Mouse (Mus musculus) adrenal gland, adult 2 months (tissue): Measurements from ENCODE around the gene Pten. TPM values are rescaled to one million over a fixed set of nuclear protein-coding genes. Genes with fewer than 3 reads are reported as not detected.
"Not testable (repeated sequence)": the region's sequence is repeated elsewhere in the genome, so short reads cannot be mapped to it uniquely, and the experiment has no call there.

Source experiments
- DNase-seq: peaks from one replicate; pipeline ENCODE4 v3.0.0; 2021
- polyA plus RNA-seq: library from polyadenylated mRNA; depleted of rRNA; stranded (reverse); fragments of >200 nt; gene quantifications from 2 replicates; pipeline ENCODE4 v1.2.3, GENCODE M21; 2012
- total RNA-seq, 2 experiments: library from RNA; stranded (reverse); gene quantifications; 2 replicates each; pipeline ENCODE4 v1.2.3; 2021

Pten gene
- total and polyA plus RNA-seq, 3 experiments, result 25.5 to 76.2 (median 71.3) TPM

DNA sequence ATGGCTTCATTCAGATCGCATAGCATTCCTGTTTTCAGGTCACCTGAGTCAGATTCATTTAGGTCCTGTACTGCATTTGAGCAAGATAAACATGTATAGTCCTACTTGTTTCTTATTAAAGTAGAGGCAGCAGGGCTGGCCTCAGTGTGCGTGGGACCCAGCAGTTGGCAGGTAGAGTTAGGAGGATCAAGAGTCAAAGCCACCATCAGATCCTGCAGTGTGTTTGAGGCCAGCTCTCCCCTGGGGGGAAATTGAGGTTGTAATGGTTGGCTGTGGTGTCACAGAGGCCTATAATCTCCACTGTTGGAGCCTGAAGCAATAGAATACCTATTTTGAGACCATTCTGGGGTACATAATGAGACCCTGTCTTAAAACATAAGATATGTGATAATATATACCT lies 50.3 kb downstream of the Pten start:
- no peak for DNase-seq

DNA sequence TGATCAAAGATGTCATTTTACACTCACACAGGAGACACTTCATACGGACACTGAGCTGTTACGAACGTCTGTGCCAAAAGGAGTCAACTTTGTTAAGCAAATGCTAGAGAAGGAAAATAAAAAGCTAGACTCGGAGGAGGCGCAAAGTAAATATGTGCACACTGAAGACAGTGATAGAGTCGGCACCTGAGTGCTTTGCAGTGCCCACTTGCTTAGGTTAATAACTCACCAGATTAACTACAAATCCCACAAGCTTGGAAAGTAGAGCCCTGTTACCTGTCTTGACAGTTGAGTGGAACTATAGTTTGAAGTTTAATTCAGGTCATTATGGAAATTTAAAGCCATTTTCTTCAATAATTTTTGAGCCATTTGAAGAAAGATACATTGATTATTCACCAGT lies 51.4 kb downstream of the Pten start:
- no peak for DNase-seq

DNA sequence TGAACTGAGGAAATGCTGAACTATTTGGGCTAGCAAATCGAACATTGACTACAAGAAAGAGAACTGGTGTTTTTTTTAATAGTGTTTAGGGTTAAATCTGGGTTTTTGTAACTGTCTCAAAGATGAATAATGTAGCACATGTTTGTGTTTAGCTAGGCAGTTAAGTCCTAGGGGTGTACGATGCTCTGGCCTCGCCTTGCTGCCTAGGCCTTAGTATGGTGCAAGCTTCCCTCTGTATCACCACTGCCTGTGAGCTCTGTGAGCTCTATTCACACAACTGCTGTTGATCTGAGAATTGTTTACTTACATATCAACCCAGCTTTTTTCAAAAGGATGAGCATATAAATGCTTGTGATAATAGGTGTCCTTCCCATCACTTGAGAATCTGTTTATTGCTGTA lies 51.8 kb downstream of the Pten start:
- DNase-seq, result no peak

DNA sequence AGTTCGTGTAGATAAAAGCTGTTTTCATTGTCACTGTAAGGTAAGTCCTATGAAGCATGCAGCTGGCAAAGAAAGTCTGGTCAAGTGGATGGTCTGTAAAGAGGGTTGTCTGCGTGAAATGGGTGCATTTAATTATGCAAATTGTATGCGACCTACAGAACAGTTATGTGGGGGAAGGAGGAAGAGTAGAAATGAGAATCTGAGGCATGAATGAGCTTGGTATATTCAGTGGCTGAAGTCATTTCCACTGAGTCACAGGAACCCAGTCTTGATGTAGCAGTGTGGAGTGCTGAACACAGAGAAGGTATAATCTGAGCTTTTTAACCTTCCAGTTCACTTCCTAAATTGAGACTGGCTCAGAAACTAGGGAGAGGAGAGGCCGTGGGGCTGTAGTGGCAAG lies 61.5 kb downstream of the Pten start:
- DNase-seq, result no peak

DNA sequence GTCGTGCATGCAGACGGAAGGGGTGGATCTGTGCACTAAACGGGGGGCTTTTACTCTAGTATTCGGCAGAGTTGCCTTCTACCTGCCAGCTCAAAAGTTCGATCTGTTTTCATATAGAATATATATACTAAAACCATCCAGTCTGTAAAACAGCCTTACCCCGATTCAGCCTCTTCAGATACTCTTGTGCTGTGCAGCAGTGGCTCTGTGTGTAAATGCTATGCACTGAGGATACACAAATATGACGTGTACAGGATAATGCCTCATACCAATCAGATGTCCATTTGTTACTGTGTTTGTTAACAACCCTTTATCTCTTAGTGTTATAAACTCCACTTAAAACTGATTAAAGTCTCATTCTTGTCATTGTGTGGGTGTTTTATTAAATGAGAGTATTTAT lies 65.7 kb downstream of the Pten start:
- DNase-seq, result not testable (repeated sequence)

DNA sequence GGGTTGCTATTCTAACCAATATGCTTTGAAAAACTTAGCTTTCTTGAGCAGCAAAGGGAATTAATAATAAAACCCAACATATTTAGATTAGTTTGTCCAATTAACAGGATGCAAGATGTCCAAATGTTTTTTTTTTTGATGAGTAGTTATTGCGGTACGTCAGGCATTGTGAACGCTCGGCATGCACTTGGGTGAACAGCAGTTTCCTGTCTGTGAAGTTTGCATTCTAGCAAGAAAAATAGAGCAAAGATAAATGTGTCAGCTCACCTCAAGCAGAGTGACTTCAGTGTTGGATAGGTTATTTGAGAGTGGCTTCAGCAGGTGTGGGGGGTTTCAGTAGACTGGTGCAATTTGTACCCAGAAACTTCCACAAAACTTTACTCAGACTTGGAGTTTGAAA lies 69.3 kb downstream of the Pten start:
- no peak for DNase-seq

DNA sequence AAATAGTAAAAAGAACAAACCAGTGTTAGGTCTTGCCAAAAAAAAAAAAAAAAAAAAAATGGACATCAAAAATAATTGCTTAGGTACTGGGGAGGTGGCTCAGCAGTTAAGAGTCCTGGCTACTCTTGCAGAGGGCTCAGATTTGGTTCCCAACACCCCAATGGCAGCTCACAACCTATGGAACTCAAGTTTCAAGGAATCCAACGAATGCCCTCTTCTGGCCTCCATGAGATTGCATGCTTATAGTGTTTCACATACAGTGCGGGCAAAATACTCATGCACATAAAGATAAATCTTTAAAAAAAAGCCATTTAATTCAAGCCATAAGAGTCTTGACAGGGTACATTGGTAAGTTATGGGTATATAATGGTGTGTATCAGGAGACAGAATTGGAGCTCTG lies 72.6 kb downstream of the Pten start:
- no peak for DNase-seq

DNA sequence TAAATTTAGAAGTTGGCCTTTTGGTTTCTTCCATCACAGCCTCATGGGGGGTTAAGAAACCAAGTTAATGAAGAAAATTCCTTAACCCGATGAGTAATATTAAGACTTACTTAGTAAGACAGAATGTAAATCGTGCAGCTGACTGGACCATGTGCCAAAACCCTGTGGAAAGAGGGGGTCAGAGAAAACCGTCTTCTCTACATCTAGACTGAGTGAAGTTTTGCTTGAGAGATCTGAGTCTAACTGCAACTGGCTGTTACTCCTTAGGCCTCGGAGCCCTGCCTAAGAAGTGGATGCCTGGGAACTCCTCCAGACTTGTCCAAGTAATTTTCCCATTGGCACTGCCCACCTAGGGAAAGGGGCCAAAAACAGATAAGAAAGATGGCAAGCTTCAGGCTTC lies 74.0 kb downstream of the Pten start:
- no peak for DNase-seq

DNA sequence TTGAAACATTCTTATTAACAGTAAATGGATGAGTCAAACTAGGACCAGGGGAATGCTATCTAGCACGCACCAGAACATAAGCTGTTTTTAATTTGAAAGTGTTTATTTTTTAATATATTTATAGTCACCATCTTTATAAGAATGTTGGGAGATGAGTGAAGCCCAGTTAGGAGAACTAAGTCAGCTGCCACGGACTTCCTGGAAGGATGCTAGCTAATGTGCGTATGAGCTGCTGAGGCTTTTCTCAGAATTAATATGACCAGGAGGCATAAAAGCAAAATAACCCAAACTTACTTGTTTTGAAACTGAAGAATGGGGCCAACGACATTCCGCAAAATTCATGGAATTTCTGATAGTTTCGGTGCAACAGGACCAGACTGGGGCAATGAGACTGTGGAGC lies 83.2 kb downstream of the Pten start:
- DNase-seq, result no peak

DNA sequence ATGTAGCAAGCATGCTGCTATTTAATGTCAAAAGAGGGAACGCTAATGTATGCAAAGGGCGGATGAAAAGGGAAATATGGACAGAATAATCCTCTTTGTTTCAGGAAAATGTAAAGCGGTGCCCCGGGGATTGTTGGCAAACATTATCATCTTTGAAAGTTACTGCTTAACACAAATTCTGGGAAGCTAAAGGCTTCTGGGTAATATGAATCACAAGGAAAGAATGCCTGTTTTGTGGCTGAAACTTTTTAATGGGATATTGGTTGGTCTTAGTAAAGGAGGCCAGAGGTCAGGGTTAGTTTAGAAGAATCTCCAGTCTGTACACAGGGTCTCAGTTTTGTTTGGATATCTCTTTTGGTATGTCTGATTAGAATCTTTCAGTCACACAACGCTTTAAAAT lies 87.2 kb downstream of the Pten start:
- no peak for DNase-seq

DNA sequence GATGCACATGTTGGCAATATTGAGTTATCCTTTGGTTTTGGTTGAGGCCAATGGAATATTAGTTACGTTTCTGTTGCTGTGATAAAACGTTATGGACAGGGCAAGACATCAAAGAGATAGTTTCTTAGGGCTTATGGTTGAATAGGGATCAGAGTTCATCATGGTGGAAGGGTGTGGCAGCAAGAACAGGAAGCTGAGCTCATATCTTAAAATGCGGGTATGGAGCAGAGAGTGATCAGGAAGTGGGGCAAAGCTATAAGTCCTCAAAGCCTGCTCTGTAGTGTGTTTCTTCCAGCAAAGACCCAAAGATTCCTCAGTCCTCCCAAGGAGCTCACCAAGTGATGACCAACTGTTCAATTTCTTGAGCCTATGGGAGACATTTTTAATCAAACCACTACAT lies 90.7 kb downstream of the Pten start:
- DNase-seq, result no peak

DNA sequence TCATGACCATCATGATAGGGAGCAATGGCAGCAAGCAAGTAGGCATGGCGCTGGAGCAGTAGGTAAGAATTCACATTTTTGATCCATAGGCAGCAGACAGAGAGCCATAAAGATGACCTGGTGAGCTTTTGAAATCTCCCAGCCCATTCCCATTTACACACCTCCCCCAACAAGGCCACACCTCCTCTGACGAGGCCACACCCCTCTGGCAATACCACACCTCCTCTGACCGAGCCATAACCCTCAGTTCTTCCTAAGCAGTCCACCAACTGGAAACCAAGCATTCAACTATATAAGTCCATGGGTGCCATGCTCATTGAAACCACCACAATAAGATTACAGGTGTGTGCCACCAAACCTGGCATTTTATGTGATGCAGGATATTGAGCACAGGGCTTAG lies 95.0 kb downstream of the Pten start:
- no peak for DNase-seq

DNA sequence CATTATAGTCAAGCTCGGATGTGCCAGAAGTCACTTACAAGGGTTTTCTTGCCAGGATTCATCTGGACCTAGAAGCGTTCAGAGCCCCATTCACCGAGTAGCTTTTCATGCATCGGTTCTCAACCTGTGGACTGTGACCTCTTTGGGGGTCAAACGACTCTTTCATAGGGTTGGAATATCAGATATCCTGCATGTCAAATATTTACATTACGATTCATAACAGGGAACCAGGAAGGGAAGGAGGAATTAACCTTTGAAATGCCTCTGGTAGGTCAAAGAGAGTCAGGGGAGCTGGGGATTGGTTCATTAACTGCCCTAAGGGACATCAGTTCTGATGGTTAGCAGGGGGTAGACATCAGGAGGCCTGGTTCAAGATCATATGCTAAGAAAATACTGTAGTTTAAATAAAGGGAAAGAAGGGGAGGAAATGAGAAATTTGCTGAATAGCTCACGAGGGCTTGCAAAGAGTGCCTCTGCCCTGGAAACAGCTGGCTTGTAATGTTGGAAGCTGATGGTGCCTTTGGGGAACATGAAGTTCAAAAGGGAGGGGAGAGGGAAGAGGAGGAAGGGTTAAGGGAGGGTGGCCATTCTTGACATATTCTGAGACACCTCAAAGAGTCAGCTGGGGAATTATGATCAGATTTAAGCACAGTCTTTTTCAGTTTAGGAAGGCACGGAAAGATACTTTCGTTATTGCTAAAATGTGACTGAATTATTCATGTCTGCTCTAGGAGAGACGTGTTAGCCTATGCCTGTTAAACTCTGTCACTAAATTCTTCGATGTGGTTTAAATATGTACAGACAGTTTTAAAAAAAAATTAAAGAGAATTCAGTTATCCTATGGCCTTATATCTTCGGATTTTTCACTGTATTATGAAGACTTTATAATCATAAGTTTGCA lies 104.6 kb downstream of the Pten start:
- DNase-seq, result no peak

DNA sequence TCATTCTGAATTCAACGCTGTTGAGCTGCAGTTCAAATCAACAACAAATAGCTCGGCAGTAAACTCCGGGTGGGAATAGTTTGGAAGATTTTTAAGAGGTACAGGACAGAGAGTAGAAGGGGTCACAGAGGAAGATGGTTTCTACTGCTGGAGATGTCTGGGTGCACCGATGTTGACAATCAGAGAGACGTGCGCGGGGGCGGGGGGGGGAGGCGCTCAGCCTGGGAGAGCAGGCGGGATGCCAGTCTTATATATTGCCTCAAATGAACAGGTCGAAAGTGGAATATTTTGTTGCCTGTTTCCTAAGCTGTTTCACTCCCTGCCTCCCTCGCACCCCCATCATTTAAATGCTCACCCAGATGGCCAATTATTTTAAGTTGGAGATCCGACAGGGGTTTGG lies 109.5 kb downstream of the Pten start:
- DNase-seq, result no peak

DNA sequence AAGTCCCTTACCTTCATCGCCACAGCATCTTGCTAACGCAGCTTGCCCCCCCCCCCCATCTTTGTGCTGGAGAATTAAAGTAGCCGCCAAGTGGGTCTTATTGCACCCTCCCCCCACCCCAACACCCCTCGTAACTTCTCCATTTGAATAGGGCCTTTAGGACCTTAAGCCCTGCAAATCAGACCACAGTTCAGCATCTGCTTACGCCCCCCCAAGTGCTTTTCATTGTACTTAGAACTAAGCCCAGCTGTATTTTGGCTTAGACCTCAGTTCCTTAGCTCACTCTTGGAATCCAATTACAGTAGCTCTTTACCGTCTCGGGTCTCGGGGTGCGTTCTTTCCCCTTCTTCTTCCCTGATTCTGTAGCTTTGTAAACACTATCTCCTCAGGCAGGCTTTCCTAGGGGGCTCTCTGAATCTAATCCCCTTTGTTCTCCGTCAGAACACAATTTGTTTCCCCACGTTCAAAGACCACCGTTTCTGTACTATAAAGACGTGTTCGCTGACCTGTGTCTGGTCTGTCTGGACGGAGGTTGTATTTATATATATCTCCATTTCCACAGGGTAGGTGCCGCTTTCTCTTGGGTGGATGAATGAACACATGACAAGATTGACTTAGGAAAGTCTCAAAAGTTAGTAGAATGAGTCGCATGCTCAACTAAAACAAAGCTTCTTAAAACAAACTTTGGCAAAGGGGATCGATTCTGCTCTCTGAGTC lies 110.0 kb downstream of the Pten start:
- DNase-seq, result no peak

DNA sequence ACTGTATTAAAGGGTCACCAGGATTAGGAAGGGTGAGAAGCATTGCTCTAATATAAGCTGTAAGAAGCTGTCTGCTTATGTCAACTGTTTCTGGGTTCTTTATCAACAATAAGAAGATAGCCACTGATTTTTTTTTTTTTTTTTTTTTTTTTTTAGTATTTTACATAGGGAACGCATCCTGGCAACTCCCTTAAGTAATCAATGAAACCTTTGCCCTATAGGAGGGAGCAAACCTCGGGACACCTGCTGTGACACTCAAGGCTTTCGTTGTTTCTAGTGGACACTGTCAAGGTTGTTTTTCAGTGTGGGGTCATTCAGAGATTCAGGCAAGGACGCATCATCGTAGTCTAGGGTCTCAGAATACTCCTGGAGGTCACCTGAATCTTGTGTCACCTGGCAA lies 111.3 kb downstream of the Pten start:
- DNase-seq, result no peak

DNA sequence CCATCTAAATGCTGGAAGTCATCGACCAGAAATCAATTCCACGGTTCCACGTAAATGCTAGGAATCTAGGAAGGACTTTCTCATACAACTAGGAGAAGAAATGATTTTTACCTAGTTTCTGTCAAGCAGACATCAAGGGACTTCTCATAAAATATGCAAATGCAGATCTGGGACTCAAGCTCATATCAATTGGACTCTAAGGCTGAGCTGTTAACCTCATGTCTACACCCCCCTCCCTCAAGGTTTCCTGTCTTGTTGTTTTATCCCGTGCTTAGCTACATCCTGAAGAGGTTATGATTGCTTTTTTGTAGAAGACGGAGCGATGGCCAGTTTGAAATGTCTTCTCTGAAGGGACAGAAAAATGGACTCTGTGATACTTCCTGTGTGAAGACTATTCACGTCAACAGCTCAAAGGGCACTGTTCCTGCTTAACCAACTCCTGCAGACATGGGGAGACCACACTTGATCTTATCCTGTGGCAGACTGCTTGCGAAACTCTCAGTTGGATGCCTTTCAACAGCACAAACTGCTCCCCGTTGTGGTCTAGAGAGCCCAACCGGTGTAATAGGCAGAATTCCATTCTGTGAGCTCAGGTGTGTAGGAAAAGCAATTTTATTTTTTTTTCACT lies 111.9 kb downstream of the Pten start:
- peak; percentile 25 for DNase-seq

DNA sequence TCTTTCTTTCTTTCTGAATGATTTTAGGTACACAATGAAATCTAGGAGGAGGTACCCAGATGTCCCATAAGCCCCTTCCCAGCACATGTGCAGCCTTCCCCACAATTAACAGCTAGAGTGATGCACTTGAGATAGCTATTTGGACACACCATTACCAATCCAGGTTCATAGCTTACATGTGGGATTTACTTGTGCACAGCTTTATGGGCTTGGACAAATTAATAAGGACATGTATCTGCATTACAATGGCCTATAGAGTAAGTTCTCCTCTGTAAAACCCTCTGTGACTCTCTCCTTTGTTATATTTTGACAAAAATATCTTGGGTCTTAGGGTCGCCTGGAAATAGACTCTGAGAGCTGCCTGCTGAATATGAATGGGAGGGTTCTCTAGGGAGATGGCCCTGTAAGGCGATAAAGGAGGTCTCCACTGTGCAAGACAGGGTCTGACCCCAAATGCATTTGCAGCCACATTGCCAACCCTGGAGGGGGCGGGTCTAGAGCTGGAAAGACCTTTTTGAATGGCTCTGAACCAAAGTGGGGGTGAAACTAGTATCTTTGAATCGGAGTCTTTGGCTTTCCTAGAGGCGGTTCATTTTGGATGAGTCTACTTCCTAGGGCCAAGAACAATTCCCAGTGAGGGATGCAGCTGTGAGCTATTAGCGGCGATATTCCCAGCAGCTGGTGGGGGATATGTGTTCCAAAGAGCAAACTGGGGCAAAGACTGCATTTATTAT lies 116.8 kb downstream of the Pten start:
- DNase-seq, result no peak
